Mouse (Mus musculus): ENCODE data around the gene Arhgap24. TPM values are rescaled to one million over a fixed set of nuclear protein-coding genes. Genes with fewer than 3 reads are reported as not detected.

The Arhgap24 gene
- polyA plus RNA-seq, 1 experiment from 2014 or later, result 25.4 TPM

GRCm38 (mm10) chr5:102491554-102491953 is 10.4 kb downstream of the Arhgap24 start:
- DNase-seq (ENCODE audit: low spot score), result peak; percentile 43
- Histone ChIP-seq H3K4me3 (ENCODE audit: low read depth, low read length) (no peak overlapping the region), H3K4me1 (ENCODE audit: control insufficient read depth, insufficient read depth, low read length) (0 out of 2 replicates have a peak, but pooled peaks cover 11% of the 10 kb centered on the region), H3K9ac (ENCODE audit: low read depth, low read length) (no peak overlapping the region), H3K27ac (replicated peaks; ENCODE audit: low read depth, low read length) (peak overlapping the region; percentile 7; the same call in 1 of the 2 replicates), H3K9me3 (ENCODE audit: control insufficient read depth, low read length) (no peaks in the 10 kb centered on the region), H3K4me2 (ENCODE audit: low read depth, low read length) (peak overlapping the region; percentile 32), H3K36me3 (ENCODE audit: control insufficient read depth, insufficient read depth, low read length) (no peaks in the 10 kb centered on the region), H3K27me3 (replicated peaks; ENCODE audit: control insufficient read depth, insufficient read depth, low read length) (no peaks in the 10 kb centered on the region)
- 74% methylated on average over 5 of the region's 5 CpGs for WGBS
- no peak for ATAC-seq (ENCODE audit: low read depth)

- Histone ChIP-seq H3K27ac (replicated peaks; ENCODE audit: low read depth, low read length) (peak overlapping the region; percentile 15; the same call in 1 of the 2 replicates), H3K4me1 (ENCODE audit: control insufficient read depth, insufficient read depth, low read length) (peaks cover 11% of the 10 kb centered on the region; the same call in 1 of the 2 replicates), H3K27me3 (replicated peaks; ENCODE audit: control insufficient read depth, insufficient read depth, low read length) (no peaks in the 10 kb centered on the region), H3K9me3 (ENCODE audit: control insufficient read depth, low read length) (no peaks in the 10 kb centered on the region), H3K36me3 (ENCODE audit: control insufficient read depth, insufficient read depth, low read length) (no peaks in the 10 kb centered on the region), H3K9ac (ENCODE audit: low read depth, low read length) (no peak overlapping the region), H3K4me2 (ENCODE audit: low read depth, low read length) (peak overlapping the region; percentile 32), H3K4me3 (ENCODE audit: low read depth, low read length) (no peak overlapping the region)
- ATAC-seq (ENCODE audit: low read depth), result no peak
- DNase-seq (ENCODE audit: low spot score), result peak; percentile 71
- WGBS, result 56% methylated on average over 9 of the region's 9 CpGs
These were observed 11.0 kb downstream of the Arhgap24 start for GRCm38 (mm10) chr5:102492152-102492551.

- H3K4me3 ChIP-seq (ENCODE audit: low read depth, low read length), result no peak overlapping the region
- 60% methylated on average over 6 of the region's 6 CpGs for WGBS
- no peak overlapping the region for H3K27ac ChIP-seq (replicated peaks; ENCODE audit: low read depth, low read length)
- H3K27me3 ChIP-seq (replicated peaks; ENCODE audit: control insufficient read depth, insufficient read depth, low read length), result no peaks in the 10 kb centered on the region
- H3K9me3 ChIP-seq (ENCODE audit: control insufficient read depth, low read length), result no peaks in the 10 kb centered on the region
- H3K4me1 ChIP-seq (ENCODE audit: control insufficient read depth, insufficient read depth, low read length), result peaks cover 11% of the 10 kb centered on the region; the same call in 1 of the 2 replicates
- no peak for DNase-seq (ENCODE audit: low spot score)
- no peak overlapping the region for H3K4me2 ChIP-seq (ENCODE audit: low read depth, low read length)
- no peak for ATAC-seq (ENCODE audit: low read depth)
- H3K36me3 ChIP-seq (ENCODE audit: control insufficient read depth, insufficient read depth, low read length), result no peaks in the 10 kb centered on the region
- H3K9ac ChIP-seq (ENCODE audit: low read depth, low read length), result no peak overlapping the region
These were observed 13.6 kb downstream of the Arhgap24 start for GRCm38 (mm10) chr5:102494827-102495226.

- Histone ChIP-seq H3K4me2 (ENCODE audit: low read depth, low read length) (no peak overlapping the region), H3K27ac (replicated peaks; ENCODE audit: low read depth, low read length) (no peak overlapping the region), H3K9me3 (ENCODE audit: control insufficient read depth, low read length) (no peaks in the 10 kb centered on the region), H3K4me1 (ENCODE audit: control insufficient read depth, insufficient read depth, low read length) (peaks cover 7% of the 10 kb centered on the region; the same call in 1 of the 2 replicates), H3K9ac (ENCODE audit: low read depth, low read length) (no peak overlapping the region), H3K4me3 (ENCODE audit: low read depth, low read length) (no peak overlapping the region), H3K36me3 (ENCODE audit: control insufficient read depth, insufficient read depth, low read length) (no peaks in the 10 kb centered on the region), H3K27me3 (replicated peaks; ENCODE audit: control insufficient read depth, insufficient read depth, low read length) (no peaks in the 10 kb centered on the region)
- ATAC-seq (ENCODE audit: low read depth) (peak; percentile 53; the same call in 1 of the 2 replicates), DNase-seq (ENCODE audit: low spot score) (peak; percentile 40)
- WGBS, result 60% methylated on average over 3 of the region's 3 CpGs
These were observed 16.0 kb downstream of the Arhgap24 start for GRCm38 (mm10) chr5:102497205-102497604.

GRCm38 (mm10) chr5:102498747-102499146 is 17.6 kb downstream of the Arhgap24 start:
- Histone ChIP-seq H3K4me1 (ENCODE audit: control insufficient read depth, insufficient read depth, low read length) (peaks cover 7% of the 10 kb centered on the region; the same call in 1 of the 2 replicates), H3K27me3 (replicated peaks; ENCODE audit: control insufficient read depth, insufficient read depth, low read length) (no peaks in the 10 kb centered on the region), H3K36me3 (ENCODE audit: control insufficient read depth, insufficient read depth, low read length) (no peaks in the 10 kb centered on the region), H3K9ac (ENCODE audit: low read depth, low read length) (no peak overlapping the region), H3K9me3 (ENCODE audit: control insufficient read depth, low read length) (no peaks in the 10 kb centered on the region), H3K4me3 (ENCODE audit: low read depth, low read length) (no peak overlapping the region), H3K4me2 (ENCODE audit: low read depth, low read length) (no peak overlapping the region), H3K27ac (replicated peaks; ENCODE audit: low read depth, low read length) (no peak overlapping the region)
- WGBS, result 81% methylated on average over 5 of the region's 5 CpGs
- ATAC-seq (ENCODE audit: low read depth) (no peak), DNase-seq (ENCODE audit: low spot score) (no peak)

- Histone ChIP-seq H3K9me3 (ENCODE audit: control insufficient read depth, low read length) (no peaks in the 10 kb centered on the region), H3K9ac (ENCODE audit: low read depth, low read length) (no peak overlapping the region), H3K36me3 (ENCODE audit: control insufficient read depth, insufficient read depth, low read length) (no peaks in the 10 kb centered on the region), H3K27ac (replicated peaks; ENCODE audit: low read depth, low read length) (no peak overlapping the region), H3K27me3 (replicated peaks; ENCODE audit: control insufficient read depth, insufficient read depth, low read length) (no peaks in the 10 kb centered on the region), H3K4me3 (ENCODE audit: low read depth, low read length) (no peak overlapping the region), H3K4me1 (ENCODE audit: control insufficient read depth, insufficient read depth, low read length) (no peaks in the 10 kb centered on the region), H3K4me2 (ENCODE audit: low read depth, low read length) (no peak overlapping the region)
- no peak for DNase-seq (ENCODE audit: low spot score)
- no peak for ATAC-seq (ENCODE audit: low read depth)
- 88% methylated on average over 2 of the region's 2 CpGs for WGBS
These were observed 21.1 kb downstream of the Arhgap24 start for GRCm38 (mm10) chr5:102502333-102502732.

GRCm38 (mm10) chr5:102503066-102503465 is 21.9 kb downstream of the Arhgap24 start:
- Histone ChIP-seq H3K4me2 (ENCODE audit: low read depth, low read length) (no peak overlapping the region), H3K4me3 (ENCODE audit: low read depth, low read length) (no peak overlapping the region), H3K4me1 (ENCODE audit: control insufficient read depth, insufficient read depth, low read length) (no peaks in the 10 kb centered on the region), H3K9me3 (ENCODE audit: control insufficient read depth, low read length) (no peaks in the 10 kb centered on the region), H3K27ac (replicated peaks; ENCODE audit: low read depth, low read length) (no peak overlapping the region), H3K9ac (ENCODE audit: low read depth, low read length) (no peak overlapping the region), H3K27me3 (replicated peaks; ENCODE audit: control insufficient read depth, insufficient read depth, low read length) (no peaks in the 10 kb centered on the region), H3K36me3 (ENCODE audit: control insufficient read depth, insufficient read depth, low read length) (no peaks in the 10 kb centered on the region)
- no peak for DNase-seq (ENCODE audit: low spot score)
- WGBS, result 66% methylated on average over 3 of the region's 3 CpGs
- no peak for ATAC-seq (ENCODE audit: low read depth)

- H3K9ac ChIP-seq (ENCODE audit: low read depth, low read length), result no peak overlapping the region
- no peak overlapping the region for H3K27ac ChIP-seq (replicated peaks; ENCODE audit: low read depth, low read length)
- WGBS, result 83% methylated on average over 2 of the region's 2 CpGs
- no peaks in the 10 kb centered on the region for H3K9me3 ChIP-seq (ENCODE audit: control insufficient read depth, low read length)
- no peaks in the 10 kb centered on the region for H3K4me1 ChIP-seq (ENCODE audit: control insufficient read depth, insufficient read depth, low read length)
- no peak overlapping the region for H3K4me2 ChIP-seq (ENCODE audit: low read depth, low read length)
- no peaks in the 10 kb centered on the region for H3K27me3 ChIP-seq (replicated peaks; ENCODE audit: control insufficient read depth, insufficient read depth, low read length)
- no peak overlapping the region for H3K4me3 ChIP-seq (ENCODE audit: low read depth, low read length)
- H3K36me3 ChIP-seq (ENCODE audit: control insufficient read depth, insufficient read depth, low read length), result no peaks in the 10 kb centered on the region
- ATAC-seq (ENCODE audit: low read depth) (no peak), DNase-seq (ENCODE audit: low spot score) (no peak)
These were observed 22.7 kb downstream of the Arhgap24 start for GRCm38 (mm10) chr5:102503868-102504267.

GRCm38 (mm10) chr5:102504557-102504956 is 23.4 kb downstream of the Arhgap24 start:
- DNase-seq (ENCODE audit: low spot score) (no peak), ATAC-seq (ENCODE audit: low read depth) (no peak)
- no peaks in the 10 kb centered on the region for H3K27me3 ChIP-seq (replicated peaks; ENCODE audit: control insufficient read depth, insufficient read depth, low read length)
- no peak overlapping the region for H3K4me2 ChIP-seq (ENCODE audit: low read depth, low read length)
- no peaks in the 10 kb centered on the region for H3K4me1 ChIP-seq (ENCODE audit: control insufficient read depth, insufficient read depth, low read length)
- H3K4me3 ChIP-seq (ENCODE audit: low read depth, low read length), result no peak overlapping the region
- WGBS, result 85% methylated on average over 4 of the region's 4 CpGs
- H3K36me3 ChIP-seq (ENCODE audit: control insufficient read depth, insufficient read depth, low read length), result no peaks in the 10 kb centered on the region
- no peak overlapping the region for H3K27ac ChIP-seq (replicated peaks; ENCODE audit: low read depth, low read length)
- no peaks in the 10 kb centered on the region for H3K9me3 ChIP-seq (ENCODE audit: control insufficient read depth, low read length)
- H3K9ac ChIP-seq (ENCODE audit: low read depth, low read length), result no peak overlapping the region

Data from embryonic facial prominence, embryonic 14.5 days (tissue).